Mouse (Mus musculus): Measurements from ENCODE around the gene Stxbp4.
A peak's percentile ranks its signal among the peaks of the same experiment; 100 is the strongest.

Gene Stxbp4

GRCm38 (mm10) chr11:90649777-90650176 lies 11.9 kb upstream of the Stxbp4 start:
- no peak for DNase-seq

- DNase-seq = no peak
These were observed 487 bp upstream of the Stxbp4 start for GRCm38 (mm10) chr11:90638312-90638830.

- no peak for DNase-seq
These were observed 3.2 kb downstream of the Stxbp4 start for GRCm38 (mm10) chr11:90634661-90635060.

- no peak for DNase-seq
These were observed 5.4 kb downstream of the Stxbp4 start for GRCm38 (mm10) chr11:90632480-90632879.

- DNase-seq = no peak
These were observed 10.1 kb downstream of the Stxbp4 start for GRCm38 (mm10) chr11:90627751-90628150.

- no peak for DNase-seq
These were observed 12.7 kb downstream of the Stxbp4 start for GRCm38 (mm10) chr11:90625174-90625573.

GRCm38 (mm10) chr11:90623477-90623876 lies 14.4 kb downstream of the Stxbp4 start:
- peak; percentile 62 for DNase-seq

GRCm38 (mm10) chr11:90622500-90622899 lies 15.4 kb downstream of the Stxbp4 start:
- DNase-seq = no peak

- DNase-seq = no peak
These were observed 15.8 kb downstream of the Stxbp4 start for GRCm38 (mm10) chr11:90622044-90622443.

- DNase-seq = no peak
These were observed 21.5 kb downstream of the Stxbp4 start for GRCm38 (mm10) chr11:90616431-90616830.

GRCm38 (mm10) chr11:90614743-90615142 lies 23.1 kb downstream of the Stxbp4 start:
- no peak for DNase-seq

GRCm38 (mm10) chr11:90612118-90612517 lies 25.8 kb downstream of the Stxbp4 start:
- DNase-seq = no peak

- no peak for DNase-seq
These were observed 34.8 kb downstream of the Stxbp4 start for GRCm38 (mm10) chr11:90603066-90603465.

GRCm38 (mm10) chr11:90595826-90596225 lies 42.1 kb downstream of the Stxbp4 start:
- DNase-seq = no peak

- no peak for DNase-seq
These were observed 46.9 kb downstream of the Stxbp4 start for GRCm38 (mm10) chr11:90590996-90591395.

- no peak for DNase-seq
These were observed 51.7 kb downstream of the Stxbp4 start for GRCm38 (mm10) chr11:90586203-90586602.

- no peak for DNase-seq
These were observed 52.1 kb downstream of the Stxbp4 start for GRCm38 (mm10) chr11:90585754-90586153.

GRCm38 (mm10) chr11:90577057-90577780 lies 60.7 kb downstream of the Stxbp4 start:
- DNase-seq = no peak

- DNase-seq = no peak
These were observed 61.5 kb downstream of the Stxbp4 start for GRCm38 (mm10) chr11:90576282-90576972.

GRCm38 (mm10) chr11:90575491-90576048 lies 62.3 kb downstream of the Stxbp4 start:
- no peak for DNase-seq

GRCm38 (mm10) chr11:90570646-90571259 lies 67.1 kb downstream of the Stxbp4 start:
- DNase-seq = no peak

GRCm38 (mm10) chr11:90558359-90559047 lies 79.4 kb downstream of the Stxbp4 start:
- no peak for DNase-seq

- no peak for DNase-seq
These were observed 81.4 kb downstream of the Stxbp4 start for GRCm38 (mm10) chr11:90556517-90556916.

Data from thymus, postnatal 14 days (tissue).